Mouse (Mus musculus): ENCODE measurements around the gene Ppm1n.
A peak's percentile ranks its signal among the peaks of the same experiment; 100 is the strongest.

Ppm1n gene

GRCm38 (mm10) chr7:19307739-19308453, 28.0 kb upstream of the Ppm1n start:
- DNase-seq (ENCODE audit: low read depth): no peak

GRCm38 (mm10) chr7:19306819-19307738, 27.2 kb upstream of the Ppm1n start:
- peak; percentile 68 for DNase-seq (ENCODE audit: low read depth)

- peak; percentile 66 for DNase-seq (ENCODE audit: low read depth)
Measured at GRCm38 (mm10) chr7:19305796-19306765, 26.2 kb upstream of the Ppm1n start.

- peak; percentile 63 for DNase-seq (ENCODE audit: low read depth)
Measured at GRCm38 (mm10) chr7:19305413-19305735, 25.5 kb upstream of the Ppm1n start.

GRCm38 (mm10) chr7:19304501-19305412, 24.9 kb upstream of the Ppm1n start:
- peak; percentile 71 for DNase-seq (ENCODE audit: low read depth)

GRCm38 (mm10) chr7:19303770-19304169, 23.9 kb upstream of the Ppm1n start:
- DNase-seq (ENCODE audit: low read depth): peak; percentile 92

GRCm38 (mm10) chr7:19303046-19303305, 23.1 kb upstream of the Ppm1n start:
- DNase-seq (ENCODE audit: low read depth): no peak

GRCm38 (mm10) chr7:19302264-19303045, 22.6 kb upstream of the Ppm1n start:
- DNase-seq (ENCODE audit: low read depth): peak; percentile 60

GRCm38 (mm10) chr7:19301461-19302263, 21.8 kb upstream of the Ppm1n start:
- DNase-seq (ENCODE audit: low read depth): no peak

GRCm38 (mm10) chr7:19300501-19301421, 20.9 kb upstream of the Ppm1n start:
- DNase-seq (ENCODE audit: low read depth): peak; percentile 95

GRCm38 (mm10) chr7:19299194-19299593, 19.3 kb upstream of the Ppm1n start:
- DNase-seq (ENCODE audit: low read depth): peak; percentile 80

- no peak for DNase-seq (ENCODE audit: low read depth)
Measured at GRCm38 (mm10) chr7:19297794-19298193, 17.9 kb upstream of the Ppm1n start.

GRCm38 (mm10) chr7:19297034-19297433, 17.2 kb upstream of the Ppm1n start:
- DNase-seq (ENCODE audit: low read depth): no peak

- DNase-seq (ENCODE audit: low read depth): peak; percentile 94
Measured at GRCm38 (mm10) chr7:19295503-19296185, 15.8 kb upstream of the Ppm1n start.

GRCm38 (mm10) chr7:19290969-19291596, 11.2 kb upstream of the Ppm1n start:
- no peak for DNase-seq (ENCODE audit: low read depth)

GRCm38 (mm10) chr7:19284763-19285162, 4.9 kb upstream of the Ppm1n start:
- DNase-seq (ENCODE audit: low read depth): peak; percentile 79

GRCm38 (mm10) chr7:19283406-19283804, 3.5 kb upstream of the Ppm1n start:
- no peak for DNase-seq (ENCODE audit: low read depth)

Measured in naive thymus-derived CD4-positive, alpha-beta T cell, adult 2 months (primary cell).